Mouse (Mus musculus) adrenal gland, adult 10 weeks (tissue): ENCODE results near the gene Hcls1. TPM values are rescaled to one million over a fixed set of nuclear protein-coding genes. Genes with fewer than 3 reads are reported as not detected.

Source experiments
- polyA plus RNA-seq: library from polyadenylated mRNA; stranded (reverse); fragments of 350-450 nt; fragmentation: Illumina TruSeq; extraction: RNeasy Lipid Tissue Mini Kit (QIAGEN cat#74804); gene quantifications from one replicate; pipeline ENCODE4 v1.2.3, GENCODE M21; 2014; ENCODE audit warnings: low read depth, low replicate concordance

Hcls1 gene
- polyA plus RNA-seq, result 2.4 TPM

DNA sequence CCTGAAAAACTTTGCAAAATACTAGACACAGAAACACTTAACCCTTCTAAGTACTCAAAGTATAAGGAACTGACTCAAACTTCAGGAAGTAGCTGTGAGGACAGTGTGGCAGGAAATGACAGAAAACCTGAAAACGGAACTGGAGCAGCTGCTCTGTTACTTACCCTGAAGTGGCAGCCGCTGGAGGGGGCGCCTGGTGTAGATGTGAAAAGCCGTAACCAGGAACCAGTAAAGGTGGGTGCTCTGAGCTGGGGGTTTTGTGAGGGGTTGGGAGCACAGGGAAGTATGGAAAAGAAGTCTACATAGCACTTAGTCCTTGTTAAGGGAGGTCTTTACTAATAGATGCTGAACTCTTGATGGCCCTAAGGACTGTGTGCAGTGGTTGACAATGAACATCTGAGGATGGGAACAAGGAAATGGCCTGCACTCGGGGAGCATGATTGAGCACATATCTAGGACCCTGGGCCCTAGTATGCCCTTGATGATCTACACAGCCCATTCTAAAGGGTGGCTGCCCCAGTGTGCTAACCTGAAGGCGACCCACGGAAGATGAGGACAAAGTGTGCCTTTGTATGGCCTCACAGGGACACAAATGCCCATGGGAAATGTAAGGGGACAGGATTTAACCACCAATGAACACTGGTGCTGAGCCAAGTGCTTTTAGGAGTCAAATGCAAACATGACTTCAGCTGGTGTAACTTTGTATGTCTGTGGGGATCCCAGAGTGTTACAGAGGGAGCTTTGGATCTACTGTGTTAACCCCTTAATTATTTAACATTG lies at the start of gene Hcls1:
TSS of gene Hcls1 (plus strand) at position 143 of the 780 bp plus-strand sequence.

DNA sequence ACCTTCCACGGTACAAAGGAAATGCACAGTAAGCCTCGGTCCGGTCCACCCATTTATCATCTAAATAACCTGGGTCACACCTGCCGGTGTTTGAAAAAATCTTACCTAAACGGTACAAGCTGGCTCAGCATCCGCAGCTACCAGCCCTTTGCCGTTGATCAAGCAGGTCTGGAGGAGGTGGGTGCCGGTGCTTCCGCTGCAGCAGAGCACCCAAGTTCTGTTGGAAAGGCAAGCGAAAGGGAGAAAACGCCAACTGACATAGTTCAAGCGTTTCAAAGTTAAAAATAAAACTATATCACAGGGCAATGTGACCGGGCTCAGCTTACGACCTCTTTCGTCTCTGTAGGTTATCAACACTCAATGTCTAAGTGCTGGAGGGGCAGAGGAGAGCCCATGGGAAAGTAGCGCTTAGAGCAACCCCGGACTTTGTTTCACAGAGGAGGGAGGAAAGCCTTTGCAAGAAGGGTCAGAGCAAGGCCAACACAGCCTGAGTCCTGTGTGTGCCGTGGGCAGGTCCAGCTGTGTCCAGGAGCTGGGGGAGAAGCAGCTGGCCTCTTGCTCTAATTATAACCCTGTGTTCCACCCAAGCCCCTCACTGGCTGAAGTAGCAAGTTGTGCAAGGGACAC lies 55.3 kb downstream of the Hcls1 start, which contains the start of gene Fbxo40:
TSS of gene Fbxo40 (minus strand) at position 469 of the 627 bp plus-strand sequence.

DNA sequence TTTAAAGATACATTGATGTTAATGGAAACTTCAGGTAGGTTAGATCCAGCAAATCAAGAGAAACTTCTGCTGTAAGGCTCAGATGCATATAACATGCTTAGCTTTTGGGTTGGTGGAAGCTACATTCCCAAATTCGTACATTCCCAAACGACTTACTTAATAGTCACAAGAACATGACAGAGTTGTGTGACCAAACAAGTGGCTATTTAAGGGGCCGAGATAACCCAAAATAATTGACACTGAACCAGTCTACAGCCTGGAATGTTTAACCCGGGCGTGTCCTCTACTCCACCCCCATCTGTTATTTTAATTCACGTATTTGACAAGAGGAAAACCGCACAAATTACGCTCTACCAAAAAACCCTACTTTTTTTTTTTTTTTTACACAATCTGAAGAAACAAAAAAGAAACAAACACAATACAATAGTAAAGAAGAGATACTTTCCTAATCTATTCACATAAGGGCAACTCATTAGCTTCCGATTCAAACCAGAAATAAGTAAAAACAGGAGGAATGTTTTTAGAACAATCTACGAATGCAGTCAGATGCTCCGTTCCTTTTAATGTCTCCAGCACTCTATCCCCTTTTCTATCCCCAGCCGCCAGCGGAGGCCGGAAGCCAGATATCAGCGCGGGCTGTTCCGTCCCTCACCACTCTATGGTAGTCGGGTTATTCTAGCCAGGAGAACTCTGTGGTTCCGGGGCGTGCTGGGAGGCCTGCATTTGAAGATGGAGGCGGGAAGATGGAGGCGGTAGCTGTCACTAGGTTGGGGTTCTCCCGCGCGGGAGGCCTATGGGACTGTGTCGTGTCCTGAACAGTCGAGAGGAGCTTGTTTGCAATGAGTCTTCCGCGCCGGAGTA lies 76.5 kb downstream of the Hcls1 start, which contains the start of gene Polq:
TSS of gene Polq (plus strand) at position 726 of the 861 bp plus-strand sequence.

Other genes with a start within 250 kb of the Hcls1 start
- gene Ildr1, start 241.0 kb upstream of the Hcls1 start, polyA plus RNA-seq, result not detected
- gene Slc15a2, start 150.0 kb upstream of the Hcls1 start, polyA plus RNA-seq, result 12.5 TPM
- gene Iqcb1, start 106.6 kb upstream of the Hcls1 start, polyA plus RNA-seq, result 66.3 TPM
- 2.1 TPM for gene Eaf2, start 60.0 kb upstream of the Hcls1 start, polyA plus RNA-seq
- 60.5 TPM for gene Golgb1, start 59.8 kb upstream of the Hcls1 start, polyA plus RNA-seq
- gene Fbxo40, start 55.5 kb downstream of the Hcls1 start, polyA plus RNA-seq, result 0.93 TPM
- gene Polq, start 76.8 kb downstream of the Hcls1 start, polyA plus RNA-seq, result 1.0 TPM